Mouse (Mus musculus) stomach, postnatal 0 days (tissue): ENCODE data around the gene Cracr2a.

Source experiments
- CTCF ChIP-seq: IDR thresholded peaks from 2 replicates; pipeline ENCODE4 v1.5.1; 2016; ENCODE audit warnings: antibody characterized with exemption, low read depth, mild to moderate bottlenecking, moderate library complexity
- EP300 ChIP-seq: optimal IDR thresholded peaks from 2 replicates; pipeline ENCODE3; 2016; ENCODE audit warnings: antibody characterized with exemption

DNA sequence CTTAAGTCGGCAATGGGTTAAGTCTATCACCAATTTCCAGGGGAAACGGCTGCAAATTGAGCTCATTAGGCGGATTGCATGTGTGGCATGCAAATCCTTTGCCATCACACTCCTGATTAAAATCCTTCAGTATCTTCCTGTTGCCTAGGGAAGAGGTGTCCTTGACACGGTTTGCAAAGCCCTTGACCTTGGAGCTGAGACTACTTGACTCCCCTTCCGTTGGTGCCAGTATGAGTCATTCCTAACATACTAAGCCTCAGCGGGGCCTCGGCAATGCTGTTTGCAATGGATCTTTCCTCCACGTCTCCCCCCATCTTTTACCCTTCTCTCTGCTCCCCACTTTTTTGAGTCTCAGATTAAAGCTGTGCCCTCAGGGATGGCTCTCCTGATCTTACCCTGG lies 122.4 kb downstream of the Cracr2a start:
- TF ChIP-seq CTCF (no peak), EP300 (no peak)
